Mouse (Mus musculus) olfactory bulb, adult 2 months (tissue): Measurements from ENCODE around the gene Krt79. TPM values are rescaled to one million over a fixed set of nuclear protein-coding genes. Genes with fewer than 3 reads are reported as not detected.

Experiments
- H3K27ac ChIP-seq: fragments of 200-500 bp; 2 replicates; pipeline ENCODE4 v1.5.1; 2012; ENCODE audit warnings: low read depth, low read length; ENCODE audit not compliant: insufficient read depth
- H3K4me1 ChIP-seq: fragments of 200-500 bp; 2 replicates; pipeline ENCODE4 v1.6.1; 2012; ENCODE audit warnings: low read length; ENCODE audit not compliant: control insufficient read depth, insufficient read depth
- H3K4me3 ChIP-seq: fragments of 200-500 bp; 2 replicates; pipeline ENCODE4 v1.5.1; 2012; ENCODE audit warnings: mild to moderate bottlenecking, low read depth, low read length, moderate library complexity; ENCODE audit not compliant: insufficient read depth
- CTCF ChIP-seq: fragments of 200-500 bp; IDR thresholded peaks from 2 replicates; pipeline ENCODE4 v1.5.1; 2012; ENCODE audit warnings: low read depth, mild to moderate bottlenecking, low read length, moderate library complexity; ENCODE audit not compliant: insufficient read depth
- POLR2A ChIP-seq: fragments of 200-500 bp; IDR thresholded peaks from 2 replicates; pipeline ENCODE4 v1.6.1; 2012; ENCODE audit warnings: mild to moderate bottlenecking, low read depth, low read length, moderate library complexity; ENCODE audit not compliant: insufficient read depth
- WGBS: fragments of 180-500 bp; shearing (Covaris S2); methylation state at CpG from one replicate; pipeline ENCODE4 v1.1.7; 2018; 5-methylcytosine and 5-hydroxymethylcytosine counted together
- polyA plus RNA-seq: library from polyadenylated mRNA; stranded (reverse); fragments of >200 nt; gene quantifications from 2 replicates; pipeline ENCODE4 v1.2.4, GENCODE M21; 2012; ENCODE audit warnings: low replicate concordance; ENCODE audit not compliant: missing spikeins, insufficient read depth, insufficient read length

Krt79 gene
- polyA plus RNA-seq, 1 experiment = not detected

DNA sequence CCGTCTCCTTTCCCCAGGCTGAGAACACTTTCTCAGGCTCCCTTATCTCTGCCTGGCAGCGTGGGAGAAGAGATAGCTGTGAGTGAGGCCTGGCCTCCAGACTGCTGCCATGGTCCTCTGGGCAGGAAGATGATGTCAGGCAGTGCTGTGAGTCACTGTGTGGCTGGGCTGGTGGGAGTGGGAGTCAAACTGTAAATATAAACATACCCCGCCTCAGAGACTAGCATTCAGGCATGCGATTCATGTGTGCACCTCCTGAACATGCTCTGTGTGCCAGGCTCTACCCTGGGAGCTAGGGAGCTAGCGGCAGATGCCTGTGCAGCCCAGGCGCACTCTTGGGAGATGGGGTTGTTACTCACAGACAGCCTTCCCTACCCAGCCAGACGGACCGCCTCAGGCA is 1.8 kb upstream of the Krt79 start:
- WGBS = 65% methylated on average over 8 of the region's 8 CpGs
- TF ChIP-seq CTCF = no peak
- TF ChIP-seq POLR2A = no peak
- Histone ChIP-seq H3K27ac (no peak overlapping the region), H3K4me1 (peaks cover 11% of the 10 kb centered on the region), H3K4me3 (no peak overlapping the region)

DNA sequence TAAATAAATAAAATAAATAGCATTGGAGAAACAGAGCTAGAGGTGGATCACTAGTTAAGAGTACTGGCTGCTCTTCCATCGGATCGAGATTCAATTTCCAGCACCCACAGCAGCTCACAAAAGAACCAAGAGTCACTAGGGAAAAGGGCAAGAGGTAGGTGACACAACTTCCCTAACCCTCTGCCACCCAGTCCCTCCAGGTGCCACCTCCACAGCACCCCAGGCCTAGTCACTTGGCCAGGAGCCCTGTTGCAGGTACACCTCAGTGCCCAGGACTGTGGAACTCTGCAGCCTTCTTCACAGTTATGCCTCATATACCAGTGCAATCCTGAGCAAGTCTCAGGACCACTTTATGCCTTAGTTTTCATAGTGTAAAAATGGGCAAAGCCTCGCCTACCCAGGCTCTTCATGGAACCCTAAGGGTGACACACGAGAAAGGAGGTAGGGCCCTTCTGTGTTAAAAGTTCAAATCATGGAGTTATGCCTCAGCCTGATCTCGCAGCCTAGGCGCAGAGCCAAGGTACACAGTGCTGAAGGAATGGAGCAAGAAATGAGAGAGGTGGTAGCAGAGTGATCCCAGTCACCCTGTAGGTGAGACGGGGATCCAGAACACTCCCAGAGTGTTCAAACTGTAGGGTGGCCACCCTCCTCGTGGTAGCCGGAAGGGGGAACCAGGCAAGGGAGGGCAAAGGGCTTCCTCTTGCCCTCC is 1.4 kb downstream of the Krt79 start:
- Histone ChIP-seq H3K4me3 (no peak overlapping the region), H3K27ac (no peak overlapping the region), H3K4me1 (0 out of 2 replicates have a peak, but pooled peaks cover 6% of the 10 kb centered on the region)
- 92% methylated on average over 9 of the region's 9 CpGs for WGBS
- TF ChIP-seq CTCF (no peak), POLR2A (no peak)

DNA sequence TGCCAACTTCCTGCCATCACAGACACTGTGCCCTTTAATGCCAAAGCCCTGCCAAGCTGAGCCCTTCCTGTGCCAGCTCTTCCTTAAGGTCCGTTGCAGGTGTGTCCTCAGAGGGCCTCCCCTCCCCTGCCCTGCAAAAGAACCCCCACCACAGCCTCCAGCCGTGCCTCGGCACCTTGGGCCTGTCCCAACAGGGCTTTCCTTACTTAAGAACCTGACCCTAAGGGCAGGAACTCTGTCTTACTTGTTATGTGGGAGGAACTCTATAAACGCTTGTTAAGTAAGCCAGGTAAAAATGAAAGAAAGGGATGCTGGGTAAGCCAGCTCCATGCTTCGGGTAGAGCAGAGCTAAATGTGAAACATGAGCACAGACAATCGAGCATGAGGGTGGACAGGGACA is 7.1 kb downstream of the Krt79 start:
- Histone ChIP-seq H3K4me3 (no peak overlapping the region), H3K4me1 (0 out of 2 replicates have a peak, but pooled peaks cover 4% of the 10 kb centered on the region), H3K27ac (no peak overlapping the region)
- WGBS = 81% methylated on average over 6 of the region's 6 CpGs
- TF ChIP-seq POLR2A (no peak), CTCF (no peak)

DNA sequence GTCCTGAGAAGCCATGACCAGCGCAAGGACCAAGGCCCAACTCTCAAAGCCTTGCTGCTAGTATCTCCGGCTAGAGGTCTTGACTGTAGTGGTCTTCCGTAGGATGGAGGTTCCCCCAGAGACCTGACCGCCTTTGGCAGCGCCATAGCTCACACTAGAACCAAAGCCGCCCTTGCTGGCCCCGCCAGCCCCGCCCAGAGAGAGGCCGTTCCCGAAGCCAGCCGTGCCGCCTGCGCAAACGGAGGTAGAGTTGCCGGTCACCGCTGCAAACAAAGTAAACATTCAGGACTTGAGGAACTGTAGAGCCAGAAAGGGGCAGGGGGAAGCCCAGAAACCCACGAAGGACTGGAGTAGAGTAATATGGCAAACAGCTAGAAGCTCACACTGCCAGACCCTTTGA is 10.5 kb downstream of the Krt79 start:
- H3K27ac ChIP-seq = no peak overlapping the region
- no peak for TF ChIP-seq CTCF
- TF ChIP-seq POLR2A = no peak
- 0 out of 2 replicates have a peak, but pooled peaks cover 4% of the 10 kb centered on the region for H3K4me1 ChIP-seq
- 27% methylated on average over 17 of the region's 17 CpGs for WGBS
- no peak overlapping the region for H3K4me3 ChIP-seq

DNA sequence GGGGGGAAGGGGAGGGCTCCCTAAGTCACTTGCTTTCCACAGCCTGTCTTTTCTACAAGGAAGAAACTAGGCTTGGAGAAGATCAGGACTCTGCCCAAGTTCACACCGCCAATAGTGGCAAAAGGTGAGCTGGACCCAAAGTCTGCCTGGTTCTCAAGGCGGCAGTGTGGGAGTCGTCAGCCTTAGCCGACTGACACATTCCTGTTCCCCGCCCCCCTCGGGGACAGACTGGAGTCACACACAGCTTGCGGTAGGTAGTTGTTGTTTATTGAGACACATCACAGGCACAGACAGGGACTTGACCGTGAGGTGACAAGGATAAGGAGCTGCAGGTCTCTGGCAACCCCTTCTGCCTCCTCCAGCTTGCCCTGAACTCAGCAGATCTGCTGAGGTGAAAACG is 11.0 kb downstream of the Krt79 start:
- 43% methylated on average over 9 of the region's 9 CpGs for WGBS
- 0 out of 2 replicates have a peak, but pooled peaks cover 4% of the 10 kb centered on the region for H3K4me1 ChIP-seq
- no peak overlapping the region for H3K27ac ChIP-seq
- no peak for TF ChIP-seq POLR2A
- TF ChIP-seq CTCF = no peak
- H3K4me3 ChIP-seq = no peak overlapping the region

DNA sequence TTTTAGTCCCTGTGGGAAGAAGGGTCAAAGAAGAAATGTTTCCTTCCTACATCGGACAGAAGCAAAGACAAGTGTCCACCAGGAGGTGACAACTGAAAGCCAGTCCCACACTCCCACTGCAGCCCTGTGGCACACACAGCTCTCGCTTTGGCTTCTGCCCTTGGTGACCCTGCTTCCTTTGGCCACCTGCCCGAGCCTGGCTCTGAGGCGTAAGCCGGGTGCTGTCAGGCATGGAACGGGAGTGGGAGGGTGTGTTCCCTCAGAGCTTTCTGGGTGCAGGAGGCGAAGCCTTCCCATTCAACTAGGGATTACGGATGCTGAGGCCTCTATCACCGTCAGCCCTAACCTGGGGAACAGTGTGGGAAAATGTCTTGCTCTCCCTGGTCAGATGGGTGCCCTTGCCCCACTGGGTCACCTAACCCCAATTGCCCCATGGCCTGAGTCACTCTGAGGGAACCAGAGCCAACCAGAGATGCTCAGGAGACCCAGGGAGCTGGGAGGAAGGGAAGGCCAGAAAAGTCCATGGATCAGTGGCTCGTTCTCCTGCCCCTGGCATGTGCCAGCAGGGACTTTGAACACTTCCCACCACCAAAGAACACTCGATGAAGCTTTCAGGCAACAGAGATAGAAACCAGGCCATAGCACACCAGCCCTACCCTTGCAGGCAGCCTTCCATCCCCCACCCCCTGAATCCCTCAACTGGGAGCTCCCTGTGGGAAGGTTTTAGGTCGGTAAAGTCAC is 12.6 kb downstream of the Krt79 start:
- no peak for TF ChIP-seq CTCF
- TF ChIP-seq POLR2A = no peak
- Histone ChIP-seq H3K4me1 (0 out of 2 replicates have a peak, but pooled peaks cover 4% of the 10 kb centered on the region), H3K27ac (no peak overlapping the region), H3K4me3 (no peak overlapping the region)
- WGBS = 75% methylated on average over 12 of the region's 12 CpGs

DNA sequence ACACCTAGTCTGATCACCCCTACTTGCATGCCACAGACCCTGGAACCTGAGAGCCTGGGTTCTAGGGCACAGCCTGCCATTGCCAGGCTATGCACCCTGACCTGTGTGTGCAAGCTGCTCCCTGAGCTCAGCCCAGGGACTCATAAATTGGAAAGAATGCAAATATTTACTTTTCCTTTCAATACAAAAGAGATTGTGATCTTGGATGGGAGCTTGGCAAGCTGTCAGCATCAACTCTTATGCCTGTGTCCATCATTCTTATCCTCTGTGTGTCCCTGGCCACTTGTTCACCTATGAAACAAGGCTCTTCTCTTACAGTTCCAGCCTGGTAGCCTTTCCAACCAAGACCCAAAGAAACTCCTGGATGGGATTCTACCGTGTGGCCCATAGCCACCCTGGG is 15.1 kb downstream of the Krt79 start:
- H3K4me3 ChIP-seq = no peak overlapping the region
- H3K27ac ChIP-seq = no peak overlapping the region
- H3K4me1 ChIP-seq = no peaks in the 10 kb centered on the region
- TF ChIP-seq POLR2A (no peak), CTCF (no peak)
- WGBS = 72% methylated on average over 1 of the region's 1 CpGs

DNA sequence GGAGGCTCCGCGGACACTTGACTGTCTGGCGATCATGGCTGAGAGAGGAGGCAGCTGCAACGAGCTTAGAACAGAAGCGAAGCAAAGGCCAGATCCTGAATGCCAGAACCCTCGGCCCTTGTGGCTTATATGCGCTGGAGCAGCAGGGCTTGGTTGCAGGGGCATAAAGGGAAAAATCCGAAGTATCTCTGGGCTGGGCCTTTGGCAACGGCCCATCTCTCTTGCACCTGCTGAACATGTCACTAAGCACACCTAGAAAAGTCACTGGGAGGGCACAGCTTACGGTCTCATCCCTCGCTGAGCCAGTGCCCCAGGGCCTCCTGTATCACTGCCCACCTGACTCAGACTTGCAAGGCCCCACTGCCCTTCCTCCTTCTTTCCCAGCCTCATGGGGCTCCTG is 15.5 kb downstream of the Krt79 start, which contains the start of gene Krt4:
TSS of gene Krt4 (minus strand) at position 101 of the 400 bp plus-strand sequence.
- TF ChIP-seq CTCF = no peak
- TF ChIP-seq POLR2A = no peak
- Histone ChIP-seq H3K4me3 (no peak within 1 kb of the TSS), H3K27ac (no peak within 1 kb of the TSS), H3K4me1 (no peaks in the 10 kb centered on the region)
- WGBS = 84% methylated on average over 11 of the region's 11 CpGs

DNA sequence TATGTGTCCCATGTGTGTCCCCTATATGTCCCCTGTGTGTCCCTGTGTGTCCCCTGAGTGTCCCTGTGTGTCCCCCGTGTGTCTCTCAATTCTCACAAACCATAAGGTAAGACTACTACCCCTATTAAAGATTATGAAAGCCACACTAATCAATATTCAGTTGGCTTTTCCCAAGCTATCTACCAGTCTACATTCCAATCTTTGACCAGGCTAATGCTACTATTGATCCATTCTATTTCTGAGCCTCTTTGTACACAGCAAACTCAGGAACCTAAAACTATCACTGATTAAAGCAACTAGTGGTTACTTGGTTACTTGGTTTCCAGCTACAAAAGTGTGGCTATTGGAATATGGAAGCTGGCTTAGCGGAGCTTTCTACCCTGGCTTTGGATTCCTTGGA is 17.8 kb downstream of the Krt79 start:
- TF ChIP-seq POLR2A (no peak), CTCF (no peak)
- H3K4me1 ChIP-seq = no peaks in the 10 kb centered on the region
- no peak overlapping the region for H3K4me3 ChIP-seq

More for the DNA sequence above, 17.8 kb downstream of the Krt79 start:
- no peak overlapping the region for H3K27ac ChIP-seq
- 97% methylated on average over 2 of the region's 2 CpGs for WGBS
